Mouse (Mus musculus): ENCODE data around the gene Pprc1. TPM values are rescaled to one million over a fixed set of nuclear protein-coding genes. Genes with fewer than 3 reads are reported as not detected.

The Pprc1 gene
- polyA plus RNA-seq, 1 experiment from 2014 or later: 46.7 TPM

GRCm38 (mm10) chr19:46004814-46005466 is 39.7 kb upstream of the Pprc1 start:
- 73% methylated on average over 17 of the region's 17 CpGs for WGBS
- Histone ChIP-seq H3K9me3 (replicated peaks; ENCODE audit: control insufficient read depth, low read length) (no peaks in the 10 kb centered on the region), H3K27me3 (ENCODE audit: control insufficient read depth, insufficient read depth, low read length) (no peaks in the 10 kb centered on the region), H3K4me2 (ENCODE audit: low read depth, low read length) (no peak overlapping the region), H3K36me3 (replicated peaks; ENCODE audit: control insufficient read depth, insufficient read depth, low read depth, low read length) (no peaks in the 10 kb centered on the region), H3K4me1 (ENCODE audit: control insufficient read depth, insufficient read depth, low read length) (peaks cover 4% of the 10 kb centered on the region), H3K9ac (replicated peaks; ENCODE audit: low read length) (no peak overlapping the region), H3K27ac (replicated peaks; ENCODE audit: low read depth, low read length) (no peak overlapping the region), H3K4me3 (ENCODE audit: low read depth, low read length) (no peak overlapping the region)
- DNase-seq (ENCODE audit: low spot score) (no peak), ATAC-seq (replicated peaks; ENCODE audit: insufficient number of reproducible peaks, low FRiP score, low TSS enrichment, low read depth) (no peak)

- no peak overlapping the region for H3K4me2 ChIP-seq (ENCODE audit: low read depth, low read length)
- H3K4me3 ChIP-seq (ENCODE audit: low read depth, low read length): no peak overlapping the region
- no peak overlapping the region for H3K27ac ChIP-seq (replicated peaks; ENCODE audit: low read depth, low read length)
- no peak for DNase-seq (ENCODE audit: low spot score)
- no peak for ATAC-seq (replicated peaks; ENCODE audit: insufficient number of reproducible peaks, low FRiP score, low TSS enrichment, low read depth)
- no peaks in the 10 kb centered on the region for H3K9me3 ChIP-seq (replicated peaks; ENCODE audit: control insufficient read depth, low read length)
- no peaks in the 10 kb centered on the region for H3K36me3 ChIP-seq (replicated peaks; ENCODE audit: control insufficient read depth, insufficient read depth, low read depth, low read length)
- H3K27me3 ChIP-seq (ENCODE audit: control insufficient read depth, insufficient read depth, low read length): no peaks in the 10 kb centered on the region
- H3K9ac ChIP-seq (replicated peaks; ENCODE audit: low read length): no peak overlapping the region
- H3K4me1 ChIP-seq (ENCODE audit: control insufficient read depth, insufficient read depth, low read length): peaks cover 4% of the 10 kb centered on the region
- WGBS: 83% methylated on average over 7 of the region's 7 CpGs
Observed at GRCm38 (mm10) chr19:46005680-46006079, 39.0 kb upstream of the Pprc1 start.

GRCm38 (mm10) chr19:46014572-46015178 is 30.0 kb upstream of the Pprc1 start:
- WGBS: 37% methylated on average over 12 of the region's 12 CpGs
- no peak overlapping the region for H3K9ac ChIP-seq (replicated peaks; ENCODE audit: low read length)
- H3K36me3 ChIP-seq (replicated peaks; ENCODE audit: control insufficient read depth, insufficient read depth, low read depth, low read length): no peaks in the 10 kb centered on the region
- no peaks in the 10 kb centered on the region for H3K9me3 ChIP-seq (replicated peaks; ENCODE audit: control insufficient read depth, low read length)
- H3K4me1 ChIP-seq (ENCODE audit: control insufficient read depth, insufficient read depth, low read length): no peaks in the 10 kb centered on the region
- no peak overlapping the region for H3K4me3 ChIP-seq (ENCODE audit: low read depth, low read length)
- no peaks in the 10 kb centered on the region for H3K27me3 ChIP-seq (ENCODE audit: control insufficient read depth, insufficient read depth, low read length)
- no peak overlapping the region for H3K4me2 ChIP-seq (ENCODE audit: low read depth, low read length)
- no peak overlapping the region for H3K27ac ChIP-seq (replicated peaks; ENCODE audit: low read depth, low read length)
- DNase-seq (ENCODE audit: low spot score) (peak; percentile 91), ATAC-seq (replicated peaks; ENCODE audit: insufficient number of reproducible peaks, low FRiP score, low TSS enrichment, low read depth) (peak; percentile 79)

- DNase-seq (ENCODE audit: low spot score): no peak
- no peak overlapping the region for H3K4me2 ChIP-seq (ENCODE audit: low read depth, low read length)
- H3K36me3 ChIP-seq (replicated peaks; ENCODE audit: control insufficient read depth, insufficient read depth, low read depth, low read length): no peaks in the 10 kb centered on the region
- H3K27me3 ChIP-seq (ENCODE audit: control insufficient read depth, insufficient read depth, low read length): no peaks in the 10 kb centered on the region
- 73% methylated on average over 2 of the region's 2 CpGs for WGBS
- no peaks in the 10 kb centered on the region for H3K9me3 ChIP-seq (replicated peaks; ENCODE audit: control insufficient read depth, low read length)
- no peak for ATAC-seq (replicated peaks; ENCODE audit: insufficient number of reproducible peaks, low FRiP score, low TSS enrichment, low read depth)
- no peaks in the 10 kb centered on the region for H3K4me1 ChIP-seq (ENCODE audit: control insufficient read depth, insufficient read depth, low read length)
- no peak overlapping the region for H3K27ac ChIP-seq (replicated peaks; ENCODE audit: low read depth, low read length)
- no peak overlapping the region for H3K4me3 ChIP-seq (ENCODE audit: low read depth, low read length)
- H3K9ac ChIP-seq (replicated peaks; ENCODE audit: low read length): no peak overlapping the region
Observed at GRCm38 (mm10) chr19:46016023-46016422, 28.7 kb upstream of the Pprc1 start.

GRCm38 (mm10) chr19:46024959-46025358 is 19.7 kb upstream of the Pprc1 start:
- no peak for ATAC-seq (replicated peaks; ENCODE audit: insufficient number of reproducible peaks, low FRiP score, low TSS enrichment, low read depth)
- no peak overlapping the region for H3K27ac ChIP-seq (replicated peaks; ENCODE audit: low read depth, low read length)
- H3K4me2 ChIP-seq (ENCODE audit: low read depth, low read length): no peak overlapping the region
- no peak overlapping the region for H3K9ac ChIP-seq (replicated peaks; ENCODE audit: low read length)
- H3K27me3 ChIP-seq (ENCODE audit: control insufficient read depth, insufficient read depth, low read length): no peaks in the 10 kb centered on the region
- no peak overlapping the region for H3K4me3 ChIP-seq (ENCODE audit: low read depth, low read length)
- DNase-seq (ENCODE audit: low spot score): no peak
- no peaks in the 10 kb centered on the region for H3K36me3 ChIP-seq (replicated peaks; ENCODE audit: control insufficient read depth, insufficient read depth, low read depth, low read length)
- 78% methylated on average over 6 of the region's 6 CpGs for WGBS
- H3K4me1 ChIP-seq (ENCODE audit: control insufficient read depth, insufficient read depth, low read length): no peaks in the 10 kb centered on the region
- no peaks in the 10 kb centered on the region for H3K9me3 ChIP-seq (replicated peaks; ENCODE audit: control insufficient read depth, low read length)

GRCm38 (mm10) chr19:46026567-46026966 is 18.1 kb upstream of the Pprc1 start:
- H3K27ac ChIP-seq (replicated peaks; ENCODE audit: low read depth, low read length): no peak overlapping the region
- H3K4me2 ChIP-seq (ENCODE audit: low read depth, low read length): no peak overlapping the region
- no peak overlapping the region for H3K9ac ChIP-seq (replicated peaks; ENCODE audit: low read length)
- DNase-seq (ENCODE audit: low spot score) (no peak), ATAC-seq (replicated peaks; ENCODE audit: insufficient number of reproducible peaks, low FRiP score, low TSS enrichment, low read depth) (no peak)
- H3K4me3 ChIP-seq (ENCODE audit: low read depth, low read length): no peak overlapping the region
- no peaks in the 10 kb centered on the region for H3K9me3 ChIP-seq (replicated peaks; ENCODE audit: control insufficient read depth, low read length)
- peaks cover under 1% of the 10 kb centered on the region for H3K36me3 ChIP-seq (replicated peaks; ENCODE audit: control insufficient read depth, insufficient read depth, low read depth, low read length)
- H3K4me1 ChIP-seq (ENCODE audit: control insufficient read depth, insufficient read depth, low read length): no peaks in the 10 kb centered on the region
- H3K27me3 ChIP-seq (ENCODE audit: control insufficient read depth, insufficient read depth, low read length): no peaks in the 10 kb centered on the region
- WGBS: 70% methylated on average over 8 of the region's 8 CpGs

- H3K36me3 ChIP-seq (replicated peaks; ENCODE audit: control insufficient read depth, insufficient read depth, low read depth, low read length): peaks cover 12% of the 10 kb centered on the region
- DNase-seq (ENCODE audit: low spot score) (no peak), ATAC-seq (replicated peaks; ENCODE audit: insufficient number of reproducible peaks, low FRiP score, low TSS enrichment, low read depth) (no peak)
- H3K4me3 ChIP-seq (ENCODE audit: low read depth, low read length): no peak overlapping the region
- H3K27me3 ChIP-seq (ENCODE audit: control insufficient read depth, insufficient read depth, low read length): no peaks in the 10 kb centered on the region
- no peak overlapping the region for H3K27ac ChIP-seq (replicated peaks; ENCODE audit: low read depth, low read length)
- H3K9me3 ChIP-seq (replicated peaks; ENCODE audit: control insufficient read depth, low read length): no peaks in the 10 kb centered on the region
- H3K4me1 ChIP-seq (ENCODE audit: control insufficient read depth, insufficient read depth, low read length): no peaks in the 10 kb centered on the region
- no peak overlapping the region for H3K9ac ChIP-seq (replicated peaks; ENCODE audit: low read length)
- no peak overlapping the region for H3K4me2 ChIP-seq (ENCODE audit: low read depth, low read length)
- 76% methylated on average over 11 of the region's 11 CpGs for WGBS
Observed at GRCm38 (mm10) chr19:46028747-46029320, 15.9 kb upstream of the Pprc1 start.

- DNase-seq (ENCODE audit: low spot score) (no peak), ATAC-seq (replicated peaks; ENCODE audit: insufficient number of reproducible peaks, low FRiP score, low TSS enrichment, low read depth) (no peak)
- Histone ChIP-seq H3K27me3 (ENCODE audit: control insufficient read depth, insufficient read depth, low read length) (no peaks in the 10 kb centered on the region), H3K36me3 (replicated peaks; ENCODE audit: control insufficient read depth, insufficient read depth, low read depth, low read length) (peaks cover 20% of the 10 kb centered on the region), H3K9me3 (replicated peaks; ENCODE audit: control insufficient read depth, low read length) (no peaks in the 10 kb centered on the region), H3K9ac (replicated peaks; ENCODE audit: low read length) (no peak overlapping the region), H3K27ac (replicated peaks; ENCODE audit: low read depth, low read length) (no peak overlapping the region), H3K4me1 (ENCODE audit: control insufficient read depth, insufficient read depth, low read length) (no peaks in the 10 kb centered on the region), H3K4me3 (ENCODE audit: low read depth, low read length) (no peak overlapping the region), H3K4me2 (ENCODE audit: low read depth, low read length) (no peak overlapping the region)
- WGBS: 96% methylated on average over 1 of the region's 1 CpGs
Observed at GRCm38 (mm10) chr19:46029652-46030051, 15.0 kb upstream of the Pprc1 start.

All from embryonic facial prominence, embryonic 11.5 days (tissue).